Mouse (Mus musculus): ENCODE results near the gene Naa40. TPM values are rescaled to one million over a fixed set of nuclear protein-coding genes. Genes with fewer than 3 reads are reported as not detected.
A peak's percentile ranks its signal among the peaks of the same experiment; 100 is the strongest.

The Naa40 gene
- total RNA-seq, 2 experiments from 2014 or later, result 35.6 to 57.3 TPM

DNA sequence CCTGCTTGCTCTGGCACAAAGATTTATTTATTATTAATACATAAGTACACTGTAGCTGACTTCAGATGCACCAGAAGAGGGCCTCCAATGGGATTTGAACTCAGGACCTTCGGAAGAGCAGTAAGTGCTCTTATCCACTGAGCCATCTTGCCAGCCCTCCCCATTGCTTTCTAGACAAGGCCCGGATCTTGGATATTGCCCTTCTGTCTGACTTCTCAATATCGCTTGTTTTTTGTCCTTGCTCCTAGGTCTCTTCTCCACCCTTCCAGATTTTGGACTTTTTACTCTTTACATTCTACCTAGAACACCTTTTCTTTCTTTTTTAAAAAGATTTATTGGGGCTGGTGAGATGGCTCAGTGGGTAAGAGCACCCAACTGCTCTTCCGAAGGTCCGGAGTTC, 22.2 kb downstream of the Naa40 start:
- no peak for ATAC-seq (replicated peaks; ENCODE audit: low FRiP score, poor library complexity, severe bottlenecking)

DNA sequence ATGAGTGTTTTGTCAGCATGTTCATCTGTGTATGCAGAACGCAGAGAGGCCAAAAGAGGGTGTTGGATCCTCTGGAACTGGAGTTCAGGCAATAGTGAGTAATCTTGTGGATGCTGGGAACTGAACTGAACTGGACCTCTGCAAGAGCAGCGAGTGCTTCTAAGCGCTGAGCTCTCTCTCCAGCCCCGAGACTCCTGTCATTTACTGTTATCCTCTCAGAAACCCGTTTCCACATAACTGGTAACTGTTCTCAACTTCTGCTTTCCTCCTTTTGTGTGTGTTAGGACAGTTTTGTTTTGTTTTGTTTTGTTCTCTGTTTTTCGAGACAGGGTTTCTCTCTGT, 23.1 kb downstream of the Naa40 start:
- peak; percentile 62 for ATAC-seq (replicated peaks; ENCODE audit: low FRiP score, poor library complexity, severe bottlenecking)

DNA sequence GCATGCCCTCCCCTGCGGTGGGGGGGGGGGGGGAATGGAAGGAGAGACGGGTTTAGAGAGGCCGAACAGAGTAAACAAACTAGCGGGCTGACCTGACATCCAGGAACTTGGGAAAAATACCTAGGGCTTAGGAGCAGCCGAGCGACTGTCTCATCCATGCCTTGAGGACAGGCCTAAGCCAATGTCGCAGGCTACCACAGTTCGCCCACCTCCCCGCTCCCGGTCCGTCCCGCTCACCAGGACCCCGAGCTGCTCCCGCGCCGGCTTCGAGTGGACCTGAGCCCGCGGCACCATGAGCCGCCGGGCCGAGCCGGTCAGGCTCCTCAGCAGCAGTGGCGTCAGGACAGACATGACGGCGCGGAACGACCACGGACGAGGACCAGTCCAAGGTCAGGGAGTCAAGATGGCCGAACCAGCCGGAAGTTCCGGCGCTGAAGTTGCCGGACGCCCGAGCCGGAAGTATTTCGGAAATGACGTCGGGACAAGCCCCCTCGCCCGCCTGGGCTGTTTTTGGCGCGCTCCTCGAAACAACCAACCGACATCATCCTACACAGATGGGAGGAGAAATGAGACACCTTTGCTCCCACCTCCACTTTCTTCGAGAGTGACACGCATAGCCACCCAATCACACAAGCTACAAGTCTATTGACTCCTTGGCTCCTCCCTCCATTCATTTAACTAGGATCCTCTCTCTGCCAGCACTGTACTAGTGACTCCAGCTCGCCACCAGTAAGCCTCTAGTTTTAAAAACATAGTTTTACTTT, 23.6 kb downstream of the Naa40 start, which contains the start of gene Cox8a:
Gene Cox8a, minus strand, starts transcription at position 455 of the 764 bp plus-strand sequence.
- peak; percentile 99 for ATAC-seq (replicated peaks; ENCODE audit: low FRiP score, poor library complexity, severe bottlenecking)

DNA sequence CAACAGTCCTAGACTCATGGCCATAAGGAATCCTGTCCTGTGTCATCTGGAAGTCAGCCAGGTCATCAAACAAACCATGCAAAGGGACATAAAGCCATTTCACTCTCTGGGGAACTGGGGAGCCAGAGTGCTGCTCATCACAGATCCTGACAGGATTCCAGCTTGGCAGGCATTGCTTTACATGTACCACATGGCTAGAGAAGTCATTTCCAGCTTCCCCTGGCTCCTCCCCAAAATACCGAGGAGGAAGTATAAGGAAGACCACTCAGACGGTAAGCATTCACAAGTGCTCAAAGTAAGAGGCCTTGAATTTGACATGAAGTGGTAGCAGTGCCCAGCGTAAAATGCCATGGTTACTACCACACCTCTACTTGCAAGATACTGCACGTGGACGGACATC, 26.5 kb downstream of the Naa40 start:
- no peak for ATAC-seq (replicated peaks; ENCODE audit: low FRiP score, poor library complexity, severe bottlenecking)

DNA sequence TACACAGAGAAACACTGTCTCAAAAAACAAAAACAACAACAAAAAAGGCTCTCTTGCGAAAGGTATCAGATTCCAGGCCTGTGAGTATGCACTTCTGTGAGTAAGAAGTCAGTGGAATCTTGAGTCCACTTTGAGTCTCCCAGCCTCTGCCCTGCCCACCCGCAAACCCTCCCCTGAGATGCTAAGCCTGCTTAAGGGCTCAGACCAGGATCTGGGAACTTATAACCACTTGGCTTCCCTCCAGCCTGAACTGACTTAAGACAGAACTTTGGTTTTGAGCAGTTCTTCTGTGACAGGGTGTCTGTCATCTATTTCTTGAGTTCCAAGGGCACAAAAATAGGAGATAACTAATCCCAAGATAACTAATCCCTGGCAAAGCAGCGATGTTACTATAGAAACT, 28.0 kb downstream of the Naa40 start:
- ATAC-seq (replicated peaks; ENCODE audit: low FRiP score, poor library complexity, severe bottlenecking), result no peak

DNA sequence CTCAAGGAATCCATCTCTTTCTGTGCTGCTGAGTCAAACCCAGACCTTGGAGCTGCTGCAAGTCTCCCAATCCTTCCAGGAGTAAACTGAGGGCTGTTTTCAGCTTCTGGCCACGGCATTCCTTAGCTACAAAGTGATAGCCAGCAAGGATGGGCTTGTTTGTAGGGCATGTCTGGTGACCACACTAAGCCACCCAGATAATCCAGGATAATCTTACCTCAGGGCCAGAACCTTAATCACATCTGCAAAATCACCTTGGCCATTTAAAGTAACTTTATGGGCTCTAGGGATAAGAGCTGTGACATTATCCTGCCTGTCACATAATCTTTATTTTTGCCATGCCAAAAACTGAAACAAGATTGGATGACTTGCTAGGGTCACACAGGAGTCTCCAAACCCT, 28.8 kb downstream of the Naa40 start:
- ATAC-seq (replicated peaks; ENCODE audit: low FRiP score, poor library complexity, severe bottlenecking), result no peak

DNA sequence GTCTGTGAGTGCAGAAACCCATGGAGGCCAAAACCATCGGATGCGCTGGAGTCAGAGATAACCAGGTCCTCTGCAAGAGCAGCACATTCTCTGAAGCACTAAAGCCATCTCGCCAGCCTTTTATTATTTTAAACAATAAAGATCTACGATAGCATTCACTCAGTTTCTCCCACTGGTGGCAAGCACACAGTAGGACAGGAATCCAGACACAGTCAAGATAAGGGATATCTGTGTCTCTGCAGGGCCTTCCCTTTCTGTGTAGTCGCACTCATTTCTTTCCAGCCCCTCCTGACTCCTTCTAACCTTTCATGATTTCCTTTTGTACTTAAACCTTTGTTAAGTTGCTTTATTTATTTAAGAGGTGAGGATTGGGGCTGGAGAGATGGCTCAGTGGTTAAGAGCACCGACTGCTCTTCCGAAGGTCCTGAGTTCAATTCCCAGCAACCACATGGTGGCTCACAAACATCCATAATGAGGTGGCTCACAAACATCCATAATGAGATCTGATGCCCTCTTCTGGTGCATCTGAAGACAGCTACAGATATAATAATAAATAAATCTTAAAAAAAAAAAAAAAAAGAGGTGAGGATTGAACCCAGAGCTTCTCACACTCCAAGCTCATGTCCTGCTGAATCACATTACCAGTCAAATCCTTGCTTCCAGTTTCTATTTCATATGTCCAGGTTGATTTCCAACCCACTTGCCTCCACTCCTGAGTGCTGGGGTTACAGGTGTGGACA, 30.9 kb downstream of the Naa40 start:
- no peak for ATAC-seq (replicated peaks; ENCODE audit: low FRiP score, poor library complexity, severe bottlenecking)

DNA sequence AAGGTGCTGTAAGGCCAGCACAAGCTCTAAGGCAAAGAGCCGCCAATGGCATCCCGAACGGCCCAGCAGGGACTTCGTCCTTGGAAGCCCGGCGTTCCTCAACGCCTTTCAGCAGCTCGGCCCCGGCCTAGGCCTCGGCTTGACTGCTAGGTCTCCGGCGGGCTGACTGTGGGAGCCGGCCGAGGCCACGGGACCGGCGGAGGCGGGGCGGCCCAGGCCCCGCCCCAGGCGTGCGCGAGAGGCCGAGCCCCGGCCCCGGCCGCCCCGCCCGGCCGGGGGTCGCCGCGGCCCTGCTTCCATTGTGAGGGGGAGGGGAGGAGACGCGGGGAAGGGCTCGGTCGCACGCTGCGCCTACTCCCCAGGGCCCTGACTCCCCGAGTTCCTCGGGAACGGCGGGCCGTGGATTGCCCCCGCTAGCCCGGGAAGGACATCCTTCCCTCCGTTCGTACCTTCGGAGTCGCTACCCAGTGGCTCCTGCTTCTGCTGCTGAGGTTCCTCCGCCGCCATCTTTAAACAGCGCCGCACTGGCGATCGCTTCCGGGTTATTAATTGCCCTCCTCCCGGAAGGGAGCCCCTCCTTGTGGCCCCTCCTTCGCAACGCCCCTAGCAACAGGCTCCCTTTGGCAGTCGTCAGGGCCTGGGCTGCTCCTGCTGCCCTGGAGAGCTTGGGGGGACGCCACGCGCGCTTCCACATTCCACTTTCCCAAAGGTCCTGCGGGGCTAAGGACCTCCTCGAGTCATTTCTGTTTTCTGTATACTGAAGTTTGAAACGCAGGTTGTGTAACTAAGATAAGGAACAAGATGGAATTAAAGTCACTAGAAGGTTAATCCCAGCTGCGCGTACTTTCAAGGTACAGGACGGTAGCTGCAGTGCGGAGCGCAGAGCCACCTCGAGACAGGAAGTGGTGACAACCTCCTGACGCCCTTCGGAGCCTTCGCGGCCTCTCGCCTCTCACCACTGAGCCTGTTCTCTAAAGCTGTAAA, 34.9 kb downstream of the Naa40 start, which contains the start of gene Otub1:
Gene Otub1, minus strand, starts transcription at position 564 of the 984 bp plus-strand sequence.
- ATAC-seq (replicated peaks; ENCODE audit: low FRiP score, poor library complexity, severe bottlenecking), result peak; percentile 97

DNA sequence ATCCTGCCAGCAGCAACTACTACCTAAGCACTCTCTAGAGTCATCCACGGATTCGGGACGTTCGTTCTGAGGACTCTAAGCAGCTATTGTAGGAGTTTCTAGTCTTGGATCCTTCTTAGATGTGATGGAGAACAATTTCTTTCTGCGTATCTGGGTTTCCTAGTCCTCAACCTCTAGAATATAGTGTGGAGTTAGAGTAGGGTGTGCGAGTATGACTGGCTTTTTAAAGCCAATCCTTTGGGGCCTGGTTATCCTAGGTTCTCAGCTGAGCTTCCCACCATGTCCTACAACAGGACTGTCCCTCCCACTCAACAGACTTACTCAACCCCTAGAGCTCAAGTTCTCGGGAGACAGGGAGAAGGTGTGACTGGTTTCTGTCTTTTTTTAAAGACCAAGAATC, 35.7 kb downstream of the Naa40 start:
- no peak for ATAC-seq (replicated peaks; ENCODE audit: low FRiP score, poor library complexity, severe bottlenecking)

DNA sequence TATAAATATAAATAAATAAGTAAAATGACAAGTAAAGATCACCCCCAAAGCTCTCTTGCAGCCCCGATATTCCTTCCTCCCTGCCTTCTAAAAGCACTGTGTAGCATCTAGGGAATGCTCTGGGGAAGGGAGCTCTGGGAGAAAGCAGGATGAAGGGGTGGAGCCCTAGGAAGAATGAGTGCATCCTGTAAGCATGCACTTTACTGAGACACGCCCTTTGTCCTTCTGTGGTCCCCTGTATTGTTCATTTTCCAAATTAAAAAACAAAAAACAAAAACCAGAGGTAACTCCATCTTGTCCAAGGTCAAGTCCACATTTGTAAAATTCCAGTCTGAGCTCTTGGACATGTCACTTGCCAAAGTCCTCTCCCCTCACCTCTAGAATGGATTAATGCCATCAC, 36.1 kb downstream of the Naa40 start:
- ATAC-seq (replicated peaks; ENCODE audit: low FRiP score, poor library complexity, severe bottlenecking), result no peak

DNA sequence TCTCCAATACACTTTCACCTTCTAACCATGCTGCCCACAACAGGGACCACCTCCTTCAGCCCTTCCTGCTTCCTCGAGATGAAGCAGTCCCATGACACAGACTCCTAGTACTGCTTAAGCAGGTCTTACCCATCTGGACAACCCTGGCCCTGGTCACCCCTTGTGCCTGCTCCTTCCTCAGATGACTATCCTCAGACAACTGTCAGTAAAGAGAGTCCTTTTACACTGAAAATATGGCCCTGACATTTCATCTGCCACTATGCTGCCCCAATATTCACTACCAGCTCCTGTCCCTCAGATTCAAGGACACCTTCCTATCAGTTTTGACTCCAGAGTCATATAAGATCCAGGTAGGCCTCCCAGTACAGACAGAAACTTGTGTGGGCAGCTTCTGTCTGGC, 40.6 kb downstream of the Naa40 start:
- ATAC-seq (replicated peaks; ENCODE audit: low FRiP score, poor library complexity, severe bottlenecking), result no peak

DNA sequence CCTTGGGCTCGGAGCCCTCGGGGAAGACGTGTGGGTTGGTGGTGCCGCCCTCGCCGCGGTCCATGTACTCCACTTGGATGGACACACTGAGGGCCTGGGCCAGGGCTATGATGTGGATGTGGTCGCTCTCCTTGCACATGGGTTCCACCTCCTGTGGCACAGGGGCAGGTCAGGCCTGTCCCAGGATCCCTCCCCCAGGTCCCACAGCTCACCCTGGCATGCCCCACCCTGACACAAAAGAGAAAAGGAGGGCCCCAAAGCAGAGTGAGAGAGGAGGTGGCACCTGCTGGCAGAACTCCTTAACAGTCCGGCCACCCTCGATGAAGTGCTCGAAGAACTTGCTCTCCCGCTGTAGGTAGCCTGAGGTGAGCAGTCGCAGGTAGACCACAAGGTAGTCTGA, 41.9 kb downstream of the Naa40 start:
- no peak for ATAC-seq (replicated peaks; ENCODE audit: low FRiP score, poor library complexity, severe bottlenecking)

DNA sequence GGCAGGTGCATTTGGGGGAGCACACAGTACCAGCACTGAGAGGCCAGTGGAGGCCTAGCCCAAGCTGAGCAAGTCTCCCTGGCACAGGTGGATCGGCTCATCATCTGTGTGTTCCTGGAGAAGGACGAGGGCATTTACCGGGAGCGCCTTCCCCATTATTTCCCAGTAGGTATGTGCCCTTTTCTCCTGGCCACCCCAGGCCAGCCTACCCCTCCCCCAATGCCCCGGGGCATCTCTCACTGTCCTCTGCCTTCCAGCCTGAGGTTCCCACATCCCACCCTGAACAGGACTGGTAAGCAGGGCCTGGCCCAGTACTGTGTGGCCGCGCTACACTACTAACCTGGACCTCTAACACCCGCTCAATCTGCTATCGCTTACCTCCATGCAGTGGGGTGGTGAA, 43.5 kb downstream of the Naa40 start:
- ATAC-seq (replicated peaks; ENCODE audit: low FRiP score, poor library complexity, severe bottlenecking), result no peak

DNA sequence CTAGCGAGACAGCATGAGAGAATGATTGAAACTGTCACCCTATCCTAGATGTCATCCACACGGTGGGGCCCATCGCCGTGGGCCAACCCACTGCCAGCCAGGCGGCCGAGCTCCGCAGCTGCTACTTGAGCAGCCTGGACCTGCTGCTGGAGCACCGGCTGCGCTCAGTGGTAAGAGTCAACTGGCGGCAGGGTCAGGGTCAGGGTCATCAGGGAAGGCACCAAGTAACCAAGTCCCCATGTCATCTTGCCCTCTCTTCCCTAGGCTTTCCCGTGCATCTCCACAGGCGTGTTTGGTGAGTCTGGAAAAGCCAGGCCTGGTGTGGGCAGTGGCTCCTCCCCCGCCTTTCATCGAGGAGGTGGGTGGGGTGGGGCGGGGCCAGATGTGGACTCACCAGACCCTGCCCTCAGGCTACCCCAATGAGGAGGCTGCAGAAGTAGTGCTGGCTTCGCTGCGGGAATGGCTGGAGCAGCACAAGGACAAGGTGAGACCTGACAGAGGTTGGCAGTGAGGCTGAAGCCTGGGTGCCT, 44.2 kb downstream of the Naa40 start:
- no peak for ATAC-seq (replicated peaks; ENCODE audit: low FRiP score, poor library complexity, severe bottlenecking)

DNA sequence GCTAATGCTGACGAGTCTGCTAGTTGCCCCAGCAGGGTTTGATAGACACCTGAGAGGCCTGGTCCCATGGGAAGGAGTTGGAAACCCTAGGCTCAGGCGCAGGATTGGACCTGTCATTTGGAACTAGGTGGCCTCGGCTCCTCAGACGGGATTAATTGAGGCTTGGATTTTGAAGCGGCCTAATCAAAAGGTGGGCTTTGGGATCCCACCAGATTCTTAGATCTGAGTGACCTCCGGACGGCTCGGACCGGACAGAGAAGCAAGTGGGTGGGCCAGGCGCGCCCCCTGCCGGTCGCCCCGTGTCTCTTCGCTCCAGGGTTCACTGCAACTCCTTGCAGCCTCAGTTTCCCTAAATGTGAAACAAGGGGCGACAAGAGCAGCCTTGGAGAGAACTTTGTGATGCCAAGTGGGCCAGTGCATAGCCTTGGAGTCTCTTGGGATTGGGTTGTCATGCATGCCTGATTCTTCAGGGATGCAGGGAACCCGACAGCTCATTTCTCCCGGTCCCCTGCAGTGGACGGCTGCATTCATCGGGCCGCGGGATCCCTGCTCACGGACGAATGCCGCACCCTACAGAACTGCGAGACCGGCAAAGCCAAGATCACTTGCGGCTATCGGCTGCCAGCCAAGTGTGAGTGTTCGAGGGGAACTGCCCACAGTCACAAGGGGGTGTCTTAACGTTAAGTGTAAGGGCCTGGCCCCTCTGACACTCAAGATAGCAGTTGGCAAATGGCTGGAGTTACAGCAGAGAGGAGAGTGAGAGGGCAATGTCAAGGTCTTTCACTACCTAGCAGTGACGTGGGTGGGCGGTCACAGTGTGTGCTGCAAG, 44.9 kb downstream of the Naa40 start:
- 0 out of 2 replicates have a peak, but pooled peaks have one; percentile 58 for ATAC-seq (replicated peaks; ENCODE audit: low FRiP score, poor library complexity, severe bottlenecking)

DNA sequence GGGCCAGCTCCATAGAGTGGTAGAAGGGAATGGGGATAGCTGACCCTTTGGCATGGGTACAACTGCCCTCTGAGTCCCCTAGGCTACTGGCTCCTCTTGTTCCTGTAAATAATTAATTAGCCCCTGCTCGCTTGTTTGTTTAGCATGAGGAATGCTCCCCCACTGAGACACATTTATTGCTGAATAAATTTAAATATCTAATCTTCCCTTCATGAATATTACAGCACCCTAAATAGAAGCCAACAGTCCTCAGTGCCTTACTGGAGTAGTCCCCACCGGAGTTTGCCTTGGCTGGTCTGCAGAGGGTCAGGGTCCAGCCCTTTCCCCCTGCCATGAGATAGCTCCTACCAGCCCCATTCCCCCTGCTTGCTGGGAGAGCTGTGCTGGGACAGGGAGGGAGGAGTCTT, 48.4 kb downstream of the Naa40 start:
- no peak for ATAC-seq (replicated peaks; ENCODE audit: low FRiP score, poor library complexity, severe bottlenecking)

DNA sequence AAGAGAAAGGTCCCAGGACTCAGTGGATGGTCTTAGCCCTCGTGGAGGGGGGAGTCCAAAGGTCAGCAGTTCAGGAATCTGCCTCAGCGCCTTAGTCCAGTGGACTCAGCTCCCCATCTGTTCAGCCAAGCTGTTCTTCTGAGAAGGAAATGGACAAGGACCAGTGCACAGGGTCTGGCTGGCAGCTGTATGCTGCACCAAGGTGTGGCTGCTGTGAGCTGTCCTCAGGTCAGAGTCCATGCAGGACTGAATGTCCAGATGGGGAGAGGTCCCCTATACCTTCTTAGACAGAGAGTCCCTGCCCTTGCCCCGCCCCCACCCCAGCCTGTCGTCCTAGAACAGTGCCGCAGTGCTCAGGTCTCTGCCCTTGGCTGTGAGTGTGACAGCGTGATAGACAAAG, 49.3 kb downstream of the Naa40 start:
- ATAC-seq (replicated peaks; ENCODE audit: low FRiP score, poor library complexity, severe bottlenecking), result no peak

DNA sequence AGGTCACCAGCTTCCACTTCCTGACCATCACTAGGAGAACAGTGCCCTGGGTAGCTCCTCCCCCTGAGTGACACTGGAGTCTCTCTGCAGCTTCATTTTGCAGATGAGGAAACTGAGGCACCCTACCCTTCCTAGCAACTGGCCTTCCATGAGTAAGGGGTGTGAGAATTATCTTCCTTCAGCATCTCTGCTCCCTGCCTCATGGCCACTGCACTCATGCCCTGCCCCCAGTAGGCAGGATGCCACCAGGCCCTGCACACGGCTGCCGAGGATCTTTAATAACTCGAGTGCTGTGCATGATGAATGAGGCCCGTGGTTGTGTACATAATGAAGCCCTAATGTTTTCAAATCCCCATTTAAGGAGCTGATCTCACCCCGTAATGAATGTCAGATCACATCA, 50.0 kb downstream of the Naa40 start:
- no peak for ATAC-seq (replicated peaks; ENCODE audit: low FRiP score, poor library complexity, severe bottlenecking)

DNA sequence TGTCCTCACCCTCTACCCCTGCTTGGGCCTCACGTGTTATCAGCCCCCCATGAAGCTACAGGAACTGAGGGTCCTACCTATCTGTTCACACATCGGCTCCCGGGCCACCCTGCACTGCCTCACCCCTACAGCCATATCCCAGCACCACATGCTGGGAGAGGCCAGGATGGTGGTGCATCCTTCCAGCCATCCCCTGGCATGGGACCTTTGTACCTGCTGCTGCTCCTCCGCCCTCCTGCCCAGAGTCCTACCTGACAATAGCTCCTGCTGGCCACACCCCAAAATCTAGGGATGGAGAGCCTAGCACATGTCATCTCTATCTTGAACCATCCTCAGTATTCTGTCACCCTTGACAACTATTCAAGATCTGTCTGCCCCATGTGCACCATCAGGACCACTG, 52.0 kb downstream of the Naa40 start:
- ATAC-seq (replicated peaks; ENCODE audit: low FRiP score, poor library complexity, severe bottlenecking), result no peak
